Mouse (Mus musculus) embryo, embryonic 9.5 days (tissue): ENCODE data around the gene Ccdc34.

Experiments
- DNase-seq: peaks from one replicate; pipeline ENCODE4 v3.0.0-alpha.2; 2017; ENCODE audit errors: extremely low spot score

Gene Ccdc34

DNA sequence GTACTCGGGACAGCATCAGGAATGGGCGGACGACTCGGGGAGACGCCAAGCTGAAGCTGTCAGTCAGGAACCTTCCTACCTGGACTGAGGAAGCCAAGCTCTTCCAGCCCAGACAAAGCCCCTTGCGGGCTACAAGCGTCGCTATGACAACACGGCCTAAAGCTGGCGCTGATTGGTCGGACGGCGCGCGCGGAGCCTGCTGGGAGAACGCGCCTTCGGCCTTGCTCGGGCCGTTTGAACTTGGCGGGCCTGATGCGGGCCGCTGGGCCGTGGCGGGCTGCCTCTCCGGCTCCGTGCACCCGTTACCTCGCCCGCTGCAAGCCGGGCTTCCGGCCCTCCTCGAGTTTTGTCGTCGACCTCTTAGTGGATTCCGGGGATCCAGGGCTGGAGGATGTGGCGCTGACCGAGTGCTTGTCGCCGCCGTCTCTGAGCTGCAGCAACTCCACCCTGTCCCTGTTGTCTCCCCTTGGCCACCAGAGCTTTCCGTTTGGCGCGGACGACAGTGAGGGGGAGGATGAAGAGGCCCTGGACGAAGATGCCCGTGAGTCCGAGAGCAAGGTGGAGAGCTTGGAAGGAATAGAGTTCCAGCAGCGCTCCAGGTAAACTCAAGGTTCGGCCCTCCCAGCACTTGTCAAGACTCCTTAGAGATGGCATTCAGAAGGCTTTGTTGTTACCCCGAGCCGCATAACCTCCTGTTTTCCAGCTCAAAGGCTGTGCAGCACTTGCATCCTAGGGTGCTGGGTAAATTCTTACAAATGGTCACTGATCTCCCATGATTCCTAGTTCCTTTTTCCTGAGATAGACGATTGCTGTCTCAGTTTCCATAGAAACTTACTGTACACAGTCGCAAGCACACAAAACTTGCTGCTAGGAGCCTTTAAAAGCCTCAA is at the start of gene Ccdc34:
TSS of gene Ccdc34 (plus strand) at position 202 of the 890 bp plus-strand sequence.
- DNase-seq = peak; percentile 89

DNA sequence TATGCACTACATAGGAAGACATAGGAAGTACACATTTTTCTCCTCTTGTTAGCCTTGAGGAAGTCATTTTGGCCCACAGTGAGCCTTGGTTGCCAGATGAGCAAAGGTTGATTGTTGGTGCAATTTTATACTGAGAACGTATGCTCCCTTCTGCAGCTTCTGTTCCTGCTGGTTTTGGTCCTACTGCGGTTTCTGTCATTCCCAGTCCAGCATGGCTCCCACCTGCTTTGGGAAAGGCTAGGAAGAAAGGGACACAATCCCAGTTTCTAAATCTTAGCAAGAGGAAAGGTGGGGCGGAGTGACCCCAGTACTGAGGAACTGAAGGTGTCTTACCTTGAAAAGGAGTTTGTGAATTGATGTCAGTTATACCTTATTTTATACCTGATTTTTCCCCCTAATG is 48.2 kb upstream of the Ccdc34 start:
- DNase-seq = no peak

DNA sequence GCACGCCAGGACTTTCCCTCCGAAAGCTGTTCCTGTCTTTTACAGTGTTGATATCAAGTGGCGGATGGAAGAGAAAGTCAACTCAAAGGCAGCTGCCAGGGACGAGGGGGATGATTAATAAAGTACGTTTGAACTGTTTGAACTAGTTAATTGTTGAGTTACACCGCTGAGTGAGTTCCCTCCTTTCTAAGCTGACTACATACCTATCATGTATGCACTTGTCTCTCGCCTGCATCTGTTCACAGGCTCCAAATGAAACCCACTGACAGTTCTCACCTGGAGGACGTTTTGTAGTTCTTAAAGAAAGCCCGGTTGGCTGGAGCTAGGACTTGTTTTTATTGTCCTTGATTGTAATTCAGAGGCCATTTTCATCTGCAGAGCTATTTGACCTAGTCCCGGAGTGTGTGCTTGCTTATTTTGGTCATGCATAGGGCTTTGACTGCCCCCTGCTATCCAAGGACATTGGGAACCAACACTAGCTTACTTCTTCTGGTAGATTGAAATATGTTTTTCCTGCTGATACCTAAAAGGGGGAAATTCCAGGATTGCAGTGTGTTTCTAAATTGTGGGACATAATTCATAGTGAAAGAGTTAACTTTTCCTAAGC is 47.6 kb upstream of the Ccdc34 start:
- DNase-seq = no peak

DNA sequence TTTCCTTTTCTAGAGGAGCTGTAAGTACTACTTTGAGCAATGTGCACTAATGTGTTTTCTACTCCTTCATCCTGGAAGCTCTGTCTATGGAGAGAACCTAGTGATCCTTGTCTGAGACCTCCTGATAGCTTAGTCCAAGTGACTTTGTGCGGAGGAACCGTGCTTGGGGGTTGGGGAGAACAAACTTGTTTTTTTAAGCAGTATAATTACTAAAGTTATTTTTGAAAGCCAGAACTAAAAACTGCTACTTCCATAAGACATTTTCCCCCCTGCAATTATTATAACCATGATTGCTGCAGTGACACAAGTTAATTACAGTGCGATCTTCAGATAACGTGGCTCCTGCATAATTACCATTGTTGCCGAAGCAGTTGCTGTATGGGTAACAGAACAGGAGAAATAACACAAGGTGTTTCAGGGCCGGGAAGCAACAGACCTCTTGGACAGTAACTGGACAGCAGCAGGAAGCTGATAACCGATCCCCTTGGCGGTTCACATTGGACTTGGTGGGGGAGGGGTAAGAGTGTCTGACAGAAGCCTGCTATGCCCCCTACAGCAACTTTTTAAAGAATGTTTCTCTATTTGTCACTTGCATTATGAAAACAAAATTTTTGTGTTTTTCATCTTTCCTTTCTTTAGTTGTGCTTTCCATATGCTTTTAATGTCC is 46.7 kb upstream of the Ccdc34 start:
- no peak for DNase-seq

DNA sequence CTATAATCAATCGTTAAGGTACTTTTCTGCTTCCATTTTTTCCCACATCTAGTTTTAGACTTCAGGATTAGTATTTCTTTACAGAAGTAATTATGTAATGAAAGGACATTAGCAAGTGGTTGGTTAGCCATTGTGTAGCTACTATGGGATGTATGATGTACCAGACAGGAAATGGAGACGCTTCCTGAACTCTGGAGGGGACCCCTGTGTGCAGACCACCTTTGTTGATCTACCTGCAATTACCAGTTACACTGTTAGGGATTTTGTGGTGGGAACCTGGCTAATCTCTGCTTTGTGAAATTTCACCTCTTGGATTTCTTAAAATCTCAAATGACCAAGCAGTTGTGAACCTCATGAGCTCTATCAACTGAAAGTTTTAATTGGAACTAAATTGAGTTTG is 45.3 kb upstream of the Ccdc34 start:
- no peak for DNase-seq

DNA sequence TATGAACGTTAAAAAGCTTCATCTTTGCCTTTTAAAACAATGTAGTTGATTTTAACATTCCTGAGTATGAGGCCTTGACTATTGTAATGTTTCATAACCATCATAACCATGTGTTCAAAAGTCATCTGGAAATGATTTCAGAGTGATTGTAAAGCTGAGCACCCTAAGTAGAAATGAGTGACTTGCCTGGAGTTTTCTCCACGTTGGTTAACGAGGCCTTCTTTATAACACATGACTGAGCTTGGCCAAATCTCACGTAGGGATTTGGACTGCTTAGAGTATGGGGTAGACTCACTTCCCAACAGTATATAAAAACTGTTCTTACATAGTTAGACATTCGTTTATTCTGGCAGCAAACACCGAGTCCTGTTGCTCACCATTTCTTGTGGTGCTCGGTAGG is 44.7 kb upstream of the Ccdc34 start:
- DNase-seq = no peak

DNA sequence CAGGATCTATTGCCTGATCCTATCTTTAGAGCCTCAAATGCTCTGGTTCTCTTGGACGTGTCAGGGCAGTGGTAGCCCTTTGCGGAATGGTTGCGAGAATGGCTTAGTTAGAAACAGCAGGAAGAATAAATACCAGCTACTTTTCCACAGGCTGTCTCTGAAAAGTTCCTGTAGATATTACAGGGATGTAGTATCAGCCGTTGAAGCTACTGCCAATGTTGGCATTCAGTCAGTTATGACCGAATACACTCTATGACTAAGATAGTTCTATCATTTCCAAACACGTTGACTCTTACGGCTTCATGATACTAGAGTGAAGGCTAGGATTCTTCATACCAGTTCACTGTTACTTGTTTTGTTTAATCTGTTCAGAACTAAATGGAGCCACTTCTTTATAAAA is 42.8 kb upstream of the Ccdc34 start:
- no peak for DNase-seq

DNA sequence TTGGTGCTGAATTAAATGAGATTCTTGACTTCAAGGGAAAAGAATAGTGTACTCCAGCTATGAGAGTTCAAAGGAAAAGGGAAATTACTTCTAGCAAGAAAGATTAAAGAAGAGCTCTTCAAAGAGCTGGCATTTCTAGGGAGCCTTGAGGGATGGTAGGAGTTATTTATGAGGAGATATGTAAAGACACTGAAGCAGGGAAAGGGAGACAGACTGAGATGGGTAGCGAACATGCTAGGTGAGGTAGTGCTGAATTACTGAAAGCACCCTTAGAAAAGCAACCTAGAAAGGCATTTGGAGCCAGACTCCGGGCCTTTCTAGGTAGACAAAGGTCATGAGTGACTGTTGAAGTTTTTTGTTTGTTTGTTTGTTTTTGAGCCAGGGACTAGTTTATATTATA is 41.4 kb upstream of the Ccdc34 start:
- DNase-seq = no peak

DNA sequence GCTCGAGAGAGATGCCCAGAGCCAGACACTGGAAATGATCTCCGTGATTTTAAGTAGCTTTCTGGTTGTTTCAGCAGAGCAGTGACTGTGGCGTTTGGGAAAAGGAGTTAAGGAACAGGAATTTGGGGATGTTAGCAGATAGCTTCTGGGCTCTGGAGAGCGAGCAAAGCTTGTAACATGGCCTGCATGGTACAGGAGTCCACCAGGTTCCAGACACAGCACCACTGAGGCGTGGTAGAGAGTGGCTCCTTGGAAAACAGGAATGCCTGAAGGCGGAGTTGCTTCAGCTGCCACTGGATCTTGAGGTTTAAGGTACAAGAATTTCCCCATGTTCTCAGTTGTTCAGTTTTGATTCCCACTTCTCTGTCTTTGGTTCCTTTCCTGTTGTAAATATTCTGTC is 40.3 kb upstream of the Ccdc34 start:
- DNase-seq = no peak

DNA sequence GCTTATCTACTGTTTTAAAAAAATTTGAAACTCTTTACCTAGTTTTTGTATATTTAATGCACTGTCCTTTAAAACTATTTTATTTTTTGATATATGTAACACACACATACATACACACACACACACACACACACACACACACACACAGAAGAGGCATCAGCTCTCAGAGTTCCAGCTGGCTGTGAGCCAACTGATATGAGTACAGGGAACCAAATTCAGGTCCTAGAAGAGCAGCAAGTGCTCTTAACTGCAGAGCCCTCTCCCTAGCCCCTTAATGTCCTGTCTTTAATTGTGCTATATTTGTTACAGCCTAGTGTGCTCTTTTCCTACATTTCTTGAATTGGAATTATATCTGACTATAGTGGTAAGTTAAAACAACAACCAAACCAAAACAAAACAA is 38.4 kb upstream of the Ccdc34 start:
- no peak for DNase-seq

DNA sequence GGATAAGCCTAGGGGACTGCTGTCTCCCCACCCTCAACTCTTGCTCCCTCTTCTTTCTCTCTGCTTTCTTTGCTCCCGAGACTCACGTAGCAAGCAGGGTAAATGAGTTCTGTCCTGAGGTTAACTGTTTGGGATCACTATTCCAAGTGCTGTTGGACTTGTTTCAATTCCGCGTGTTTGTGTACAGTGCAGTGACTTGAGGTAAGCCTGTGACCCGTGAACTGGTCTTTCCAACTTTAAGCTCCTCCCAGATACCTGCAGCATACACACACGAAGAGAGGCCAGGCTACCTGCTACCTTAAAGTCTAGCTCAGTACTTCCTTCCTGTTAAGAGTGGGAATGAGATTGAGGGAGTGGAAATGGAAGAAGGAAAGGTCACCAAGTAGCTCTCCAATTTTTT is 34.2 kb upstream of the Ccdc34 start:
- DNase-seq = no peak

DNA sequence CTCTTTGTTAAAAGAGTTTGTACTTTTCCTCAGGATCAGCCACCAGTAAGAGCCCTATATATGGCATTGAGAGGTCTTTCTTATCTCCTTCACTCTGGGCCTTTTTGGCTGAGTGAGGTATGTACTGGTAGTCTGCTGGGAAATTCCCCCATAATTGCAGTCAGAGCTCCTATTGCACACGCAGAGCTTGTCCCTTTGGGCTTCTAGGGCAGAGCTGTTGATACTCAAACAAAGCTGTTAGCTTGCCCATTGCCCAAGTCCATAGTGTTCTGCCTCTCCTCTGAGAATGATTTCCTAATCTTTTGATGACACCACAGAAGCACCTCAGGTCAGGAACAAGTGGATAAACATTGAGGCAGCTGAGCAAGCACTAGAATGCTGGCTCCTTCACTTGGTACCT is 32.7 kb upstream of the Ccdc34 start:
- DNase-seq = no peak

DNA sequence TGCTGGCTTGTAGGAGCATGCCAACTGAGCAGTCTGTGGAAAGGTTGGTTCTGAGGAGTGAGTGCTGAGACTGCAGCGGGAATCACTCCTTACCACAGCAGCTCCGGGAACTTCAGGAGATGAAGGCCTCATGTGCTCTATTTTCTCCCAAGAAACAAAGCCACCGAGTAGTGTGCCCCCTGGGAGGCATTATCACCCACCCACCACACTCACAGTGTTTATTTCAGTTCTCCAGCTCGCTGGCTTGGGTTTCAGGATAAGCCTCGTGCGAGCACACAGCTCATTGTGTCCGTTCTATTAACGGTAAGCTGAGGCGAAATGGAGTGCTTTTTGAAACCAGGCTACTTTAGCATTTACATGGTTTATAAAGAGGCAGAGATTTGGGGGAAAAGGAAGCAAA is 32.1 kb upstream of the Ccdc34 start:
- no peak for DNase-seq

DNA sequence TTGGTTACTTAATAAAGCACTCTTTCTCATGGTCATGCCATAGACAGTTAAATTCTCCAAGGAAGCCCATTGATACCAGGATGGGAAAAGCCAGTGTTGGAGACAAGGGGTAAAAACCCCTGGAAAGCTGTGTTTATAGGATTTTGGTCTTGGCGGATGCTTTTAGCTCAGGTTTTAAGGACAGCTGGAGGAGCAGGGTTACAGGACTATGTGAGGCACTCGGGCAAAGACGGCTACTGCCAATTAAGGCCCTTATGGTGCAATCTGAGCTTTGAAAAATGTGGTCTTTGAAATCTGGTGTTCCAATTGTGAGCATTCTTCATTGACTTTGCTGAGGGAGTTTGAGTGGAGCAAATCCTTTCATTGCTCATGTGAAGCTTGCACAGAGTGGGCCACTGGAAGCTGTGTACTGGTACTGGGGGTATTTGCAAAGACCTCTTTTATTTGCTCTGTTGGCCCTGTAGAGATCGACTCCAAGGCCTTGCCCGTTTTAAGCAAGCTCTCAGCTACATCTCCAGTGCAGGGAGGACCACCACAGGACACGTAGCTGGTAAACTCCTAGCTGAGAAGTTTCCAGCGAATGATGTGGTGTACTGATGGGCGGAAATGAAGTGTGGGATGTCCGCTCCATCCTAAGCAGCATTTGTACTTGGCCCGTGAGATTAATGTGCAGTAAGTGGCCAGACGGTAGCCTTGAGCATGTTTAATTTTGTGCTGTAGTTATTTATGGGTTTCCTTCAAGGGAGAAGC is 31.4 kb upstream of the Ccdc34 start:
- no peak for DNase-seq

DNA sequence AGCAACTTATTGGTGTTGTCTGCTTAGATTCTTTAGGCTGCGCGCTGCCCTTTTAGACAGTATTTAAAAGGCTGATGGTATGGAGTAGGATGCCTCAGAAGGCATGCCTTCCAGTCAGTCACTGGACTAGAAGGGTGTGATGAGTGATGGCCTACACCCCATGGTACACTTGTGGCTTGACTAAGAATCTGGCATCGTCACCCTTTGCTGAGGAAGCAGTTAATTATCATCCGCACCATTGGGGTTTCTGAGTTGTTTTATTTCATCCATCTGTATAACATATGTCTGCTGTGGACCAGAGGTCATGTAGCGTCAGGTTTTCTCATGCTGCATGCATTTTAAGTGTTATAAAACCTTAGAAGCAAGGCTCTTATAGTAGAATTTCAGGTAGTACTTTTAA is 29.7 kb upstream of the Ccdc34 start:
- DNase-seq = no peak

DNA sequence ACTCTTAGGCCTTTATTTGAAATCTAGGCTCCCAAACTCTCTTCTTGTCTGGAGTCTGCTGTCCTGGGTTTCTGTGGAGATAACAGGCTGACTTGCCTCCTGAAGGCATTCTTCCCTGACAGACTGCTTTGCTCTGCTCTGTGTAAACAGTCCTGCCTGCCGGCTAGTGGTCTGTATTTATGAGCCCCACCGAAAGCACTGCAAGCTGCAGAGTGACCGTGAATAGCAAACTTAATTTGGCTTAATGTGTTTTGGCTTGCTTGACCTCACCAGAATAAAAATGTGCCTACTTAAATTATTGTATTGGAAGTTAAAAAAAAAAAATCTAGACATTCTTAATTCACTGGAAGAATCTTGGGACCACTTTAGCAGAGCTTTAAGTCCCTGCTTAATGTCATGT is 28.4 kb upstream of the Ccdc34 start:
- DNase-seq = peak; percentile 55

DNA sequence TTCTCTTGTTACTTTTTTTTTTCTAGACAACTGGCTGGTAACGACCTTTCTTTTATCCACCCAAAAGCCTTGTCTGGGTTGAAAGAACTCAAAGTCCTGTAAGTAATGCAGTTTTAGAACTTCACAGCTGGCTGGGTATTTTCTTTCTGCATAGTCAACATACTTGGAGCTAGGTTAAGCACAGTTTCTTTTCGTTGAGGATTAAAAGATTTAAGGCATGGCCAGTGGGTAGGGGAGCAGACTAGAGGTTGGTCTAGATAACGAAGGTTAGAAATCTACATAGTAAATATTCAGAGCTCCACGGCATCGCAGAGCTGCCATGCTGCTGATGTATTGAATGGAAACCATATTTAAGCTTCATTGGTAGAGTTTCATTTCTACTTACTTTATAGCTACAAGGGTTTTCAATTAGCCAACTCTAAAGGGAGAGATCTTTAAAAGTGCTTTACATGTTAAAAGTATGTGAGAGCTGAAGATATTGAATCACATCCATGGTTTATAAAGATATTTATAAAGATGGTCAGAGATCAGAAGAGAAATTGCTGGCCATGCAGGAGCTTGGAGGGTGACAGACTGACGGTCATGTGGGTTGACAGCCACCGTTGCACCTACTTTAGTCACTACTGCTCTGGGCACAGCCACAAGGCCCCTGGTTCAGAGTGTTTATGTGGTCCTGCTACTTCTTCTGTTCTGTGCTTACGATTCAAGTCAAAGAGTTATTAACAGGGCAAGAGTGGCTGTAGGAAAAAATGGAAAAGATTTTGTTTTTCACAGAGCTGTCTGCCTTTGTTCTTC is 27.7 kb upstream of the Ccdc34 start:
- DNase-seq = peak; percentile 36

DNA sequence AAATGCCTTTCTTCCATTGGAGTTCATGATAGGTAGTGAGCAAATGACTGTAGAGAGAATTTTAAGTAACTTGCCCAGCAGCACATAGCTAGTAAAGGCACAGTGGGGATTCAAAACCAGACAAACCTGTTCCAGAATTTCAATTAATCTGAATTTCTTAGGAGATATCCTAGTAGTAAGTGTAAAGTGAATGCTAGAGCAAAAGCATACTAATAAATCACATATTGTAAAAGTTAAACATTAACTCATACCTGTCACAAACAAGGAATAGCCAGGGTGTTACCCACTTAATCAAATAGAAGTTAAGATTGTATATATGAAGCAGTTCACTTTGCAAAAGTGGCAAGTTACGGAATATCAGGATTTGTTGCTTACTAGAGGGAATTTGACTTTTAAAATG is 25.9 kb upstream of the Ccdc34 start:
- no peak for DNase-seq

DNA sequence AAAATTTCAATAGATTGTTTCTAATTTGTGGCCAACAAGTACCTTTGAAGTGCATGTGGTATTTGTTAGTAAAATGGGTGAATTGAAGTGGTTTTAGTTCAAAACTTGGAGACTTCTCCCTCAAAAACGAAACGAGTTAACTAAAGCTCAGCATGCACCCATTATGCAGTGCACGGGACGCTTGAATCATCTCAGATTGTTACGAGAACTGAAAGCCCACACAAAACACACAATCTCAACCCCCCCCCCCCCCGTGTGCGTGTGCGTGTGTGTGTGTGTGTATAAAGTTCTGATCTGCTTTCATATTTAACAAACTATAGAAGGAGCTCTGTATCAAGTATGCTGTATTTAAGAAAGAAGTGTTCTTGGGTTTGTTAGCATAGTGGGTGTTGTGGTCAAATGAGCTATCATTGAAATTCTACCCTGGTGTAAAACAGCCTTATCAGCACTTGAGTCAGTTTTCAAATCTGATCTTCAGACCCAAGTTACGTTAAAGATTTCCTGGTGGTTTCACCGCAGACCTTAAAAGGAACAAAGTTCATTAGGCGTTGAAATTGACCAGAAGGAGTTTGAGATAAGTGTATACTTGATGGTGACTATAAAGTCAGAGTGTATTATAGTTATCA is 25.1 kb upstream of the Ccdc34 start:
- no peak for DNase-seq

DNA sequence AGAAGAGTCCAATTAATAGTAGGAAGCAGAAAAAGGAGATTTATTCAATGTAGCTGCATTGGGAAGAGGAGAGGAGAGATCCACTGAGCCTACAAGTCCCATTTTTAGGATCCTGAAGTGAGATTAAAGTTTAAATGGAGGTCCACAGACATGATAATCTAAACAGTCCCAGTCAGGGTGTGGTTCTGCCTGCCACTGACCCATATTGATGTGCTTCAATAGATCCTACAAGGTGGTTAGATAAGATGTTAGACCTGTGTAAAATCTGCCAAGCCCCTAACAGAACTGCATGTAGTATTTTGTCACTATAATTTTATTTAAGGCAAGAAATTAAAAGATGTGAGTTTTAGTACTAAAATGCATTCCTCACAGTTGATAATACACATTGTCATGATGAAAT is 24.2 kb upstream of the Ccdc34 start:
- no peak for DNase-seq

DNA sequence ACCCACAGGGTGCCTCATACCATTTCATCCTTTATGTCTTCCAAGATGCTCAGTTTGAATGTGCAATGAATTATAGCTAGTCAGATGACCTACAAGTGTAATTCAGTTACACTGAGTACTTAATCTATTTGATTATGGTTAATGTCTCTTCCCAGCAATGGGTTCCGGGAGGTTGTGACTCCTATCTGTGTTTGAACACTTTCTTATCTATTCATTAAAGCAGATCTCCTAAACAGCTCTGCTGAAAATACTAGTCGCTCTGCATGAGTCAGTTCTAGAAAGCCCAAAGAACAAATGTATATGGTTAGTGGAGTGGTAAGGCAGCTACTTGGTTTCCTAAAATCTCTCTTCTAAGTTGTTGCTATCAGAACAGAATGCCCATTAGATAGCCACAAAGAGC is 22.6 kb upstream of the Ccdc34 start:
- no peak for DNase-seq
